Mouse (Mus musculus): ENCODE results near the gene Ankrd34a. TPM values are rescaled to one million over a fixed set of nuclear protein-coding genes. Genes with fewer than 3 reads are reported as not detected.

The Ankrd34a gene
- 3.0 and 3.1 TPM in 2 replicates for polyA plus RNA-seq (2015; fragmentation: Nextera tagmentation; extraction: Ambion mirVana)

GRCm38 (mm10) chr3:96596228-96596707, at the start of gene Ankrd34a:
Ankrd34a (plus strand) TSS chr3:96596636.
- Histone ChIP-seq H3K4me2 (replicated peaks) (peak within 1 kb of the TSS; percentile 99), H3K9me3 (no peaks in the 10 kb centered on the region), H3K27me3 (peaks cover 30% of the 10 kb centered on the region), H3K4me1 (peaks cover 61% of the 10 kb centered on the region), H3K27ac (peak within 1 kb of the TSS; percentile 56; the same call in 1 of the 2 replicates), H3K9ac (peak within 1 kb of the TSS; percentile 80), H3K4me3 (peak within 1 kb of the TSS; percentile 57), H3K36me3 (no peaks in the 10 kb centered on the region)
- 0% methylated on average over 21 of the region's 23 CpGs for WGBS
- no peak for ATAC-seq (ENCODE audit: low FRiP score, low read depth)

- Histone ChIP-seq H3K4me3 (no peak overlapping the region), H3K27me3 (0 out of 2 replicates have a peak, but pooled peaks cover 12% of the 10 kb centered on the region), H3K27ac (no peak overlapping the region), H3K4me2 (replicated peaks) (peak overlapping the region; percentile 19; the same call in 1 of the 2 replicates), H3K4me1 (peaks cover 6% of the 10 kb centered on the region), H3K36me3 (no peaks in the 10 kb centered on the region), H3K9me3 (no peaks in the 10 kb centered on the region), H3K9ac (no peak overlapping the region)
- WGBS = 52% methylated on average over 4 of the region's 4 CpGs
- no peak for ATAC-seq (ENCODE audit: low FRiP score, low read depth)
These were observed 49.6 kb upstream of the Ankrd34a start for GRCm38 (mm10) chr3:96546880-96547279.

- WGBS = 8% methylated on average over 14 of the region's 14 CpGs
- no peak overlapping the region for H3K27ac ChIP-seq
- no peak overlapping the region for H3K9ac ChIP-seq
- H3K27me3 ChIP-seq = 0 out of 2 replicates have a peak, but pooled peaks cover 7% of the 10 kb centered on the region
- H3K9me3 ChIP-seq = no peaks in the 10 kb centered on the region
- peak overlapping the region; percentile 53 for H3K4me2 ChIP-seq (replicated peaks)
- peaks cover 6% of the 10 kb centered on the region for H3K4me1 ChIP-seq
- ATAC-seq (ENCODE audit: low FRiP score, low read depth) = no peak
- no peaks in the 10 kb centered on the region for H3K36me3 ChIP-seq
- peak overlapping the region; percentile 24; the same call in 1 of the 2 replicates for H3K4me3 ChIP-seq
These were observed 49.0 kb upstream of the Ankrd34a start for GRCm38 (mm10) chr3:96547389-96547960.

- H3K4me1 ChIP-seq = peaks cover 6% of the 10 kb centered on the region
- WGBS = 84% methylated on average over 7 of the region's 7 CpGs
- no peak overlapping the region for H3K27ac ChIP-seq
- H3K9me3 ChIP-seq = no peaks in the 10 kb centered on the region
- no peak for ATAC-seq (ENCODE audit: low FRiP score, low read depth)
- no peaks in the 10 kb centered on the region for H3K36me3 ChIP-seq
- no peak overlapping the region for H3K4me2 ChIP-seq (replicated peaks)
- no peak overlapping the region for H3K4me3 ChIP-seq
- no peak overlapping the region for H3K9ac ChIP-seq
- 0 out of 2 replicates have a peak, but pooled peaks cover 4% of the 10 kb centered on the region for H3K27me3 ChIP-seq
These were observed 47.6 kb upstream of the Ankrd34a start for GRCm38 (mm10) chr3:96548824-96549223.

- Histone ChIP-seq H3K9me3 (no peaks in the 10 kb centered on the region), H3K4me1 (peaks cover 6% of the 10 kb centered on the region), H3K27me3 (no peaks in the 10 kb centered on the region), H3K27ac (no peak overlapping the region), H3K4me3 (no peak overlapping the region), H3K36me3 (no peaks in the 10 kb centered on the region), H3K4me2 (replicated peaks) (no peak overlapping the region), H3K9ac (no peak overlapping the region)
- no peak for ATAC-seq (ENCODE audit: low FRiP score, low read depth)
- 81% methylated on average over 5 of the region's 5 CpGs for WGBS
These were observed 47.1 kb upstream of the Ankrd34a start for GRCm38 (mm10) chr3:96549346-96549745.

- Histone ChIP-seq H3K27ac (no peak overlapping the region), H3K27me3 (no peaks in the 10 kb centered on the region), H3K4me3 (no peak overlapping the region), H3K36me3 (no peaks in the 10 kb centered on the region), H3K4me2 (replicated peaks) (no peak overlapping the region), H3K9me3 (no peaks in the 10 kb centered on the region), H3K9ac (no peak overlapping the region), H3K4me1 (peaks cover 20% of the 10 kb centered on the region)
- WGBS = 16% methylated on average over 8 of the region's 8 CpGs
- no peak; the same call in 1 of the 2 replicates for ATAC-seq (ENCODE audit: low FRiP score, low read depth)
These were observed 45.2 kb upstream of the Ankrd34a start for GRCm38 (mm10) chr3:96551203-96551602.

- Histone ChIP-seq H3K36me3 (no peaks in the 10 kb centered on the region), H3K9ac (no peak overlapping the region), H3K9me3 (no peaks in the 10 kb centered on the region), H3K27me3 (no peaks in the 10 kb centered on the region), H3K4me1 (peaks cover 26% of the 10 kb centered on the region), H3K4me2 (replicated peaks) (no peak overlapping the region), H3K4me3 (no peak overlapping the region), H3K27ac (no peak overlapping the region)
- no peak for ATAC-seq (ENCODE audit: low FRiP score, low read depth)
- 69% methylated on average over 7 of the region's 7 CpGs for WGBS
These were observed 44.5 kb upstream of the Ankrd34a start for GRCm38 (mm10) chr3:96551890-96552289.

- H3K4me3 ChIP-seq = no peak overlapping the region
- no peak overlapping the region for H3K9ac ChIP-seq
- WGBS = 73% methylated on average over 6 of the region's 6 CpGs
- H3K27ac ChIP-seq = no peak overlapping the region
- H3K4me2 ChIP-seq (replicated peaks) = no peak overlapping the region
- H3K36me3 ChIP-seq = no peaks in the 10 kb centered on the region
- H3K27me3 ChIP-seq = no peaks in the 10 kb centered on the region
- no peaks in the 10 kb centered on the region for H3K9me3 ChIP-seq
- no peak for ATAC-seq (ENCODE audit: low FRiP score, low read depth)
- peaks cover 29% of the 10 kb centered on the region for H3K4me1 ChIP-seq
These were observed 42.8 kb upstream of the Ankrd34a start for GRCm38 (mm10) chr3:96553601-96554000.

- WGBS = 79% methylated on average over 6 of the region's 6 CpGs
- H3K9ac ChIP-seq = no peak overlapping the region
- no peak overlapping the region for H3K4me3 ChIP-seq
- peaks cover under 1% of the 10 kb centered on the region; the same call in 1 of the 2 replicates for H3K36me3 ChIP-seq
- no peaks in the 10 kb centered on the region for H3K9me3 ChIP-seq
- no peak overlapping the region for H3K27ac ChIP-seq
- H3K27me3 ChIP-seq = no peaks in the 10 kb centered on the region
- H3K4me1 ChIP-seq = peaks cover 33% of the 10 kb centered on the region
- no peak for ATAC-seq (ENCODE audit: low FRiP score, low read depth)
- H3K4me2 ChIP-seq (replicated peaks) = no peak overlapping the region
These were observed 42.2 kb upstream of the Ankrd34a start for GRCm38 (mm10) chr3:96554251-96554650.

GRCm38 (mm10) chr3:96555041-96555596, 41.3 kb upstream of the Ankrd34a start:
- Histone ChIP-seq H3K9me3 (no peaks in the 10 kb centered on the region), H3K36me3 (peaks cover 9% of the 10 kb centered on the region), H3K4me1 (peaks cover 41% of the 10 kb centered on the region), H3K27ac (peak overlapping the region; percentile 75), H3K9ac (peak overlapping the region; percentile 45; the same call in 1 of the 2 replicates), H3K27me3 (no peaks in the 10 kb centered on the region), H3K4me2 (replicated peaks) (0 out of 2 replicates have a peak overlapping the region, but pooled peaks have one; percentile 9), H3K4me3 (no peak overlapping the region)
- 39% methylated on average over 12 of the region's 12 CpGs for WGBS
- ATAC-seq (ENCODE audit: low FRiP score, low read depth) = no peak

GRCm38 (mm10) chr3:96555999-96556614, 40.3 kb upstream of the Ankrd34a start:
- Histone ChIP-seq H3K27me3 (no peaks in the 10 kb centered on the region), H3K4me3 (peak overlapping the region; percentile 62; the same call in 1 of the 2 replicates), H3K27ac (peak overlapping the region; percentile 75; the same call in 1 of the 2 replicates), H3K9ac (no peak overlapping the region), H3K36me3 (peaks cover 19% of the 10 kb centered on the region), H3K4me2 (replicated peaks) (peak overlapping the region; percentile 86), H3K4me1 (peaks cover 51% of the 10 kb centered on the region), H3K9me3 (no peaks in the 10 kb centered on the region)
- no peak for ATAC-seq (ENCODE audit: low FRiP score, low read depth)
- WGBS = 82% methylated on average over 15 of the region's 15 CpGs
